ENCODE assay signal across 13 mouse cellular contexts in genomic region chr10:115579494-115579893, GRCm38 (mm10). TPM values are rescaled to one million over a fixed set of nuclear protein-coding genes. Genes with fewer than 3 reads are reported as not detected.
DNase-seq lines count a peak whose midpoint lies in the region; ATAC-seq and TF ChIP-seq lines count a peak whose summit lies in the region.
"Had no signal": no experiment of that assay in that cellular context is flagged by ENCODE, and none has a peak within 500 bp of the region (broad histone marks: within the 10 kb centered on the region; RNA-seq: fewer than 3 reads in every experiment).

No protein-coding gene starts in this region.

- H3K4me3 ChIP-seq in cerebellum, adult 2 months (replicated peaks; ENCODE audit: insufficient read depth, low read depth, low read length), result no peak overlapping the region
- no peak overlapping the region for H3K4me3 ChIP-seq in liver, embryonic 11.5 days (ENCODE audit: low read depth, low read length)
- H3K4me3 ChIP-seq in liver, postnatal 0 days (ENCODE audit: low read depth, low read length), result no peak overlapping the region
- no peak overlapping the region for H3K4me3 ChIP-seq in midbrain, embryonic 13.5 days (replicated peaks)

- H3K27me3 ChIP-seq in cerebellum, adult 2 months (ENCODE audit: control insufficient read depth, insufficient read depth, low read length), result no peaks in the 10 kb centered on the region
- H3K27me3 ChIP-seq in liver, embryonic 11.5 days (replicated peaks; ENCODE audit: control insufficient read depth, insufficient read depth, low read length), result peaks cover 12% of the 10 kb centered on the region; the same call in 1 of the 2 replicates
- no peaks in the 10 kb centered on the region for H3K27me3 ChIP-seq in liver, postnatal 0 days (ENCODE audit: insufficient read depth, low read length)
- peaks cover 34% of the 10 kb centered on the region for H3K27me3 ChIP-seq in midbrain, embryonic 13.5 days

- H3K4me2 ChIP-seq in liver, embryonic 11.5 days, result no peak overlapping the region
- no peak overlapping the region for H3K4me2 ChIP-seq in liver, postnatal 0 days (ENCODE audit: low read depth, low read length)
- H3K4me2 ChIP-seq in midbrain, embryonic 13.5 days (replicated peaks), result no peak overlapping the region

- no peak for TF ChIP-seq CTCF in cerebellum, adult 2 months (IDR thresholded peaks at IDR 0.05; ENCODE audit: borderline replicate concordance, insufficient read depth, low read depth, low read length)
- TF ChIP-seq CTCF in liver, postnatal 0 days (IDR thresholded peaks at IDR 0.05; ENCODE audit: low read depth), result no peak

- peaks cover 3% of the 10 kb centered on the region; the same call in 1 of the 2 replicates for H3K4me1 ChIP-seq in cerebellum, adult 2 months (ENCODE audit: control insufficient read depth, insufficient read depth, low read length)
- H3K4me1 ChIP-seq in liver, embryonic 11.5 days (replicated peaks; ENCODE audit: control insufficient read depth, insufficient read depth, low read length), result no peaks in the 10 kb centered on the region
- no peaks in the 10 kb centered on the region for H3K4me1 ChIP-seq in liver, postnatal 0 days (ENCODE audit: insufficient read depth)
- peaks cover 6% of the 10 kb centered on the region for H3K4me1 ChIP-seq in midbrain, embryonic 13.5 days (replicated peaks)

- ATAC-seq in liver, embryonic 11.5 days (replicated peaks; ENCODE audit: low FRiP score), result no peak
- ATAC-seq in liver, postnatal 0 days, result no peak
- peak; percentile 56; the same call in 1 of the 2 replicates for ATAC-seq in midbrain, embryonic 13.5 days
- ATAC-seq: inflammation-experienced regulatory T-cells, adult 6 months had no signal

- no peak overlapping the region for H3K9ac ChIP-seq in liver, embryonic 11.5 days (ENCODE audit: low read depth, low read length)
- no peak overlapping the region for H3K9ac ChIP-seq in liver, postnatal 0 days (replicated peaks)
- H3K9ac ChIP-seq in midbrain, embryonic 13.5 days (replicated peaks), result no peak overlapping the region

- TF ChIP-seq EP300 in liver, postnatal 0 days (IDR thresholded peaks at IDR 0.05; ENCODE audit: low read depth), result no peak

- WGBS in cerebellum, adult 2 months, result 40% methylated on average over 7 of the region's 7 CpGs
- WGBS in liver, embryonic 11.5 days, result 47% methylated on average over 7 of the region's 7 CpGs
- 51% methylated on average over 7 of the region's 7 CpGs for WGBS in liver, postnatal 0 days (ENCODE audit: insufficient replicate concordance)
- WGBS in midbrain, embryonic 13.5 days, result 12% methylated on average over 7 of the region's 7 CpGs

- H3K27ac ChIP-seq in cerebellum, adult 2 months (ENCODE audit: insufficient read depth, low read length), result no peak overlapping the region
- no peak overlapping the region for H3K27ac ChIP-seq in liver, embryonic 11.5 days (ENCODE audit: low read depth, low read length)
- no peak overlapping the region for H3K27ac ChIP-seq in liver, postnatal 0 days (ENCODE audit: low read depth)
- no peak overlapping the region for H3K27ac ChIP-seq in midbrain, embryonic 13.5 days

- H3K36me3 ChIP-seq in liver, embryonic 11.5 days (ENCODE audit: control insufficient read depth, insufficient read depth, low read length), result no peaks in the 10 kb centered on the region
- H3K36me3 ChIP-seq in liver, postnatal 0 days (replicated peaks; ENCODE audit: insufficient read depth, low read length), result no peaks in the 10 kb centered on the region
- H3K36me3 ChIP-seq in midbrain, embryonic 13.5 days, result no peaks in the 10 kb centered on the region

- peak; percentile 56 to 70 for DNase-seq in cerebellum, postnatal 10 days
- DNase-seq in cerebellum, adult 2 months, result no peak
- DNase-seq in liver, embryonic 11.5 days (ENCODE audit: low spot score), result peak; percentile 26
- DNase-seq in liver, postnatal 0 days, result no peak
- DNase-seq in embryo, embryonic 9.5 days (ENCODE audit: extremely low spot score), result peak; percentile 41
- DNase-seq in spleen, postnatal 14 days (ENCODE audit: low spot score in 2 of 2), result no peak
- DNase-seq in layer of hippocampus, adult 11-12 months (ENCODE audit: low spot score), result no peak
- DNase-seq: adrenal gland, postnatal 25 days; cerebellum, adult 9-11 months; heart, adult 18-20 months had no signal

- H3K9me3 ChIP-seq in liver, embryonic 11.5 days (ENCODE audit: control insufficient read depth, low read length), result no peaks in the 10 kb centered on the region
- H3K9me3 ChIP-seq in liver, postnatal 0 days (ENCODE audit: low read length), result no peaks in the 10 kb centered on the region
- no peaks in the 10 kb centered on the region for H3K9me3 ChIP-seq in midbrain, embryonic 13.5 days

- no peak for TF ChIP-seq POLR2A in cerebellum, adult 2 months (IDR thresholded peaks at IDR 0.05; ENCODE audit: borderline replicate concordance, insufficient read depth, low read length)

RNA-seq across cellular contexts. Expression of gene Lgr5, which starts 8.1 kb away (rescaled TPM):
- 8.6 and 9.2 TPM in 2 replicates for polyA plus RNA-seq in cerebellum, adult 2 months (2012; rRNA removed)
- 4.8 and 5.4 TPM in 2 replicates for polyA plus RNA-seq in liver, embryonic 11.5 days (2014; fragmentation: Nextera tagmentation; extraction: Ambion mirVana)
- polyA plus RNA-seq in liver, postnatal 0 days (2015; fragmentation: Nextera tagmentation; extraction: Ambion mirVana), result 0.49 and 0.73 TPM in 2 replicates
- 2.2 and 2.9 TPM in 2 replicates for polyA plus RNA-seq in midbrain, embryonic 13.5 days (2015; fragmentation: Nextera tagmentation; extraction: Ambion mirVana)

RNA-seq across cellular contexts. Expression of gene A930009A15Rik, which starts 9.7 kb away (rescaled TPM):
- polyA plus RNA-seq in cerebellum, adult 2 months (2012; rRNA removed), result 0.32 and 0.39 TPM in 2 replicates
- polyA plus RNA-seq in liver, embryonic 11.5 days (2014; fragmentation: Nextera tagmentation; extraction: Ambion mirVana), result not detected in 2 replicates
- 0.25 and 0.56 TPM in 2 replicates for polyA plus RNA-seq in liver, postnatal 0 days (2015; fragmentation: Nextera tagmentation; extraction: Ambion mirVana)
- 0.61 and 0.69 TPM in 2 replicates for polyA plus RNA-seq in midbrain, embryonic 13.5 days (2015; fragmentation: Nextera tagmentation; extraction: Ambion mirVana)
- polyA plus RNA-seq: inflammation-experienced regulatory T-cells, adult 6 months; stomach, embryonic 14.5 days had no signal

Comparison
In these comparisons a context has a peak if more than half of its experiments do, and no peak if none do; other contexts are left out.
1. DNase-seq: peak in cerebellum, postnatal 10 days (2 of 2), liver, embryonic 11.5 days (single experiment) and embryo, embryonic 9.5 days (single experiment); none in cerebellum, adult 2 months (0 of 2), liver, postnatal 0 days (single experiment), spleen, postnatal 14 days (0 of 2) and layer of hippocampus, adult 11-12 months (single experiment).